Mouse (Mus musculus): ENCODE measurements around the gene Rps6kb1. TPM values are rescaled to one million over a fixed set of nuclear protein-coding genes. Genes with fewer than 3 reads are reported as not detected.

The Rps6kb1 gene
- 10 to 100 TPM; 19.1 to 19.2 TPM for total RNA-seq (2021)

DNA sequence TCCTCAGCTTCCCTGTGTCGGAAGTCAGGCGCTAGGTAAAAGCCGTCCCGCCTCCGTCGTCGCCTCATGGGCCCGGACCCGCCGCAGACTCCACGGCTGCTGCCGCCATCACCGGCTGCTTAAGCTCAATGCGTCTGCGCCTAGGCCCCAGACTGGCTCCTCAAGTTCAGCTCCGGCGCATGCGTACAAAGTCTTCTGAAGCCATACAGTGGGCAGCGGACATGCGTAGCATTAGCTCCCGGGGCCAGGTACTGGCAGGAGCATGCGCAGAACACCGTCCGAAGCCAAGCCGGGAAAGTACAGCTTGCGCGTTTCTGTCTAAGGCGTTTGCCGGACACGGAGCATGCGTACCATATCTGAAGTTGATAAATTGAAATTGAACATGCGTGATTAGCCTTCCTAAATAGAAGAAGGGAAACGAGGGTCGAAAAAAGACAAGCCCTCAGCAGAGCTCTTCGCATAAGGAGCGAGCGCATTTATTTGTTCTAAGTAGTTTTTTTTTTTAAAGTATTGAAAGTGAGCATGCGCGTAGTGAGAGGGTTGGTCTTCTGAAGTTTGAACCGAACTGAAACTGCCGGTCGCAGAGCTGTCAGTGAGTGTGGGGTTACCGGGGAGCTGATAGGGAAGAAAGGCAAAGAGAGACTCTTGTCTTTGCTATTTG is at the start of gene Rps6kb1, which contains the start of gene Tubd1:
Gene Rps6kb1 (minus strand): TSS at position 167 of the 661 bp plus-strand sequence.
Gene Tubd1 (plus strand): TSS at position 353 of the 661 bp plus-strand sequence.
- peak; percentile 99 for DNase-seq (ENCODE audit: low spot score)
- intact Hi-C loops (cut with DNase I), result no loop called here

DNA sequence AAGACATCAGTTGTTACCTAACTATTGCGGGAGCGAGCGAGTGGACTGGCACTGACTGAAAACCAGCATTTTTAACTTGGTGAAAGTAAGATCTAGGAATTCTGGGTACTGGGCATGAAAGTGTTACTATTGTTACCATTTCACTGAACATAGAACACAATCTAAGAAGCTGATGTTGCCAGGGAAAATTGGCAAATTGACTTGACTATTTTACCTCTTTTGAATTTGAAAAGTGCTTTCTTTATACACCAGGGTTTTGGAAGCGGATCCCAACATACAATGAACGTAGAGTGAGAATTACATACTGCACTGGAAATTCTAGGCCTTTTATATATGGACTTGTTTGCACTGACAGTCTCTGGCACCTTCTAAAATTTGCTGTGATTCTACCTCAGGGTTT is 48.8 kb upstream of the Rps6kb1 start:
- intact Hi-C loops (cut with DNase I), result no loop called here
- no peak for DNase-seq (ENCODE audit: low spot score)

DNA sequence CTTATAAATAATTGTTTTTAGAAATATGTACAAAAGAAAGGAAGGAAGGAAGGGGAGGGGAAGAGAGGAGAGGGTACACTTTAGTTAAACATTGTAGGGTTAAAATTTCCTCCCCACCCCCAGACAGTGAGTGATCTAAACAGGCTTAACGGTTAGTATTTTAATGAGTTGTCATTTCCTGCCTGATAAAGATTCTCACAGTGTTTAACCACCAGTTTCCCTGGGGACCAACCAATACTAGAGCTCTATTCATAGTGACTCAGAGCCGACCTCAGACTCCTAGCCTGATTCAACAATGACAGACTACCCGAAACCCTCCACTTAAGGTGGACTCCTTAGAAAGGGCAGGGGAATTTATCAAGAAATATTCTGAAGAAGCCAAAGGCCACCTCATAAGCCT is 48.4 kb upstream of the Rps6kb1 start:
- DNase-seq (ENCODE audit: low spot score), result no peak

DNA sequence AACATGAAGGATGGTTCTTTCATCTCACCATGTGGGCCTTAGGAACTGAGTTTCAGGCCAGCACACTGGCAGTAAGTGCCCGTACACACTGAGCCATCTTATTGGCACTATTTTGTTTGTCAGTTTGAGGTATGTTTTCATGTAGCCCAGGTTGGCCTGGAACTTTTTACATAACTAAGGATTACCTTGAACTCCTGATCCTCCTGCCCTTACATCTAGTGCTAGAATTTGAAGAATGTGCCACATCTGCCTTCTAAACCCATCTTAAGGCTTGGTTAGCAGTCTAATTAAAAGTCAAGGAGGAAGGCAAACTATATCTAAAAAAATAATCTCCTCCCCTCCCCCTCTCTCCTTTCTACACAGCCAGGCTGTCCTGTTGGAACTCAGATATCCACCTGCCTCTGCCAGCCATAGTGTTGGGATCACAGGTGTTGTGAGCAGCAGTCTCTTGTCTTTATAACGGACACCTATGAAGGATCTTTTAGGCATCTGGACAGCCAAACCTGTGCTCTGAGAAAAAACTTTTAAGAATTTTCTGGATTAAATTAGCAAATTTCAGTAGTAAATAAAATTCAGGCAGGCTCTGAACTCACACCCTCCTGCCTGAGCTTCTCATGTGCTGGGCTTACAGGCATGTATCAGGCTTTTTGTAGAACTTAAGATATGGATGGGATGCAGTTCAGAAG is 47.5 kb upstream of the Rps6kb1 start:
- DNase-seq (ENCODE audit: low spot score), result no peak

More for the DNA sequence above, 48.4 kb upstream of the Rps6kb1 start:
- intact Hi-C loops (cut with DNase I), result no loop called here

DNA sequence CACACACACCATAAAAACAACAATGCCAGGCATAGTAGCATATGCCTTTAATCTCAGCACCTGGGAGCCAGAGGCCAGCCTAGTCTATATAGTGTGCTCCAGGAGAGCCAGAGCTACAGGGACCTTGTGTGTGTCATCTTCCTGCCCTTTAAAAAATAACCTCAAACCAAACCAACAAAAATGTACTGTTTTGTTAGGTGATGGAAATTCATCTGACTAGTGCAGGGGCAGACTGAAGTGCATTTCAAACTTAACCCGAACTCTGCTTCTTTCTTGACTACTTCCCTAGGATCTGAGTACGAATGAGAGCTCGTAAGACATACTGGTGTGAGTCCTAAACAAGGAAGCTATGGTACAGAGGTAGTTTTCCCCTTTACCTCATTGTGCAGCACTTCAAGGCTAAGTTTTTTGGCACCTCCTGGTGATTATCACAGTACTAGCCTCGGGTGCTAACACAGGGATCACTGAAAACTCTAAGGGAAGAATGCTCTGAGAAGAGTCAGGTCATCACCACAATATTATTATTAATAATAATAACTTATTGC is 46.8 kb upstream of the Rps6kb1 start:
- no peak for DNase-seq (ENCODE audit: low spot score)
- intact Hi-C loops (cut with DNase I), result no loop called here

More for the DNA sequence above, 47.5 kb upstream of the Rps6kb1 start:
- intact Hi-C loops (cut with DNase I), result no loop called here

DNA sequence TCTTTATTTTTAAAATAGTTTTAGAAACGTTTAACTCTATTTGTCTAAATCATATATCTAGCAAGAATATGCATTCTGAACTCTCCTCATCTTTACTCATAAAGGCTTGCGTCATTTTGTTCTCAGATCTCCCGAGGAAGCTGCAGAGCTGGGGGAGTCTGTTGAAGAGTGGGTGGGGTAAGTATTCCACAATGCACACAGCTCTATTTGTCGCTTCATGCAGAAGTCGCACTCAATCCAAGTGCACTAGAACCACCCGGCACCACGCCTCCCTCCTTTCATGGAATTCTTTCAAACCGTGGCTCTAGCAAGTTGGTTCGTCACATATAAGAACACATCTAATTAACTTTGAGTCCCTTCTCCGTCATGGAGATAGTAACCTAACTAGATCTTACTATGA is 46.0 kb upstream of the Rps6kb1 start:
- no peak for DNase-seq (ENCODE audit: low spot score)
- intact Hi-C loops (cut with DNase I), result no loop called here

DNA sequence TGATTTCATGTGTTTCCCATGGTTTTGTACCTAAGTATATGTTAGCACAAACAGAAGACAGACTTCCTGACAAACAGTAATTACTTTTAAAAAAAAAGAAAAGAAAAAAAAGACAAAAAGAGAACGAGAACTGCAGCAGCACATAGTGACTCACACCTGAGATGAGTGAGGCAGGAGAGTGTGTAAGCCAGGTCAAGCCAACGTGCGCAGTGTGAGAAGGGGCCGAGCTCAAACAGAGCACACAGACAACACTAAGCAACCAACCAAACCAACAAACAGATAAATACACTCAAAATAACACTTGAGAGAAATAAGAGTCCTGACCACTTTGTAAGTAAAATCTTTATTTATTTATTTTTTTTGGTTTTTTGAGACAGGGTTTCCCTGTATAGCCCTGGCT is 45.5 kb upstream of the Rps6kb1 start:
- intact Hi-C loops (cut with DNase I), result no loop called here
- DNase-seq (ENCODE audit: low spot score), result no peak

DNA sequence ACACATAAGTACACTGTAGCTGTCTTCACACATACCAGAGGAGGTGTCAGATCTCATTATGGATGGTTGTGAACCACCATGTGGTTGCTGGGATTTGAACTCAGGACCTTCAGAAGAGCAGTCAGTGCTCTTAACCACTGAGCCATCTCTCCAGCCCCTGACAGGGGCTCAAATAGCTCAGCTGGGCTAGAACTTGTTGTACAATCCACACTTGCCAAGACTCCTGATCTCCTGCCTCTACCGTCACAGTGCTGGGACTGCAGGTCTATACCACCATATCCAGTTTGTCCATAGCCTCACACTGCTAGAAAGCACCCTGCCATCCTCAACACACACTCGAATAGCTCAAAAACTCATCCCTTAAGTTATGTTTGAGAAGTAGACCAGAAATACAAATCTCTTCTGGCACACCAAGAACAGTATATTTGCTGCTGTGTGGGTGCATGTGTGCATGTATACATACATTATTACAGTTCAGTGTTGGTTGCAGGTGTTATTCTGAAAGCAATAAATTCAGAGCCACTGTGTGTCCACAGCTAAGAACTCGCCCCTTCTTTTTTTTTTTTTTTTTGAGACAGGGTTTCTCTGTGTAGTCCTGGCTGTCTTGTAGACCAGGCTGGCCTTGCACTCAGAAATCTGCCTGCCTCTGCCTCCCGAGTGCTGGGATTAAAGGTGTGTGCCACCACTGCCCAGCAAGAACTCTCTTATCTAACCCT is 44.1 kb upstream of the Rps6kb1 start:
- DNase-seq (ENCODE audit: low spot score), result no peak
- intact Hi-C loops (cut with DNase I), result no loop called here

DNA sequence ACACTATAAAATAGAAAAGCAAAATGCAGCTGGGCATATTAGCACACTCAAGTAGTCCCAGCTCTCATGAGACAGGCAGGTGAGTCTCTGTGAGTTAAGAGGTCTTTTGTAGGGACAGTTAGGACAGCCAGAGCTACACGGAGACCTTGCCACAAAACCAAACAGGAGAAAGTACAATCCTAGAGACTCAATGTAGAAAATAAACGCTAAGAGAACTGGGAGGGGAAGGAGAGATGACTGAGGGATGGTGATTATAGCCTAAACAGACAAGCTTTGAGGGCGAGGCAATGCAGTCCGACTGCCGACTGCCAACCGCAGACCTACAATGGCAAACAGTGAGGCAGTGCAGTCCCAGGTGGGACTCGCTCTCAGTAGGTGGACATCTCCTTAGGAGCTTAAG is 43.2 kb upstream of the Rps6kb1 start:
- DNase-seq (ENCODE audit: low spot score), result no peak
- intact Hi-C loops (cut with DNase I), result no loop called here

DNA sequence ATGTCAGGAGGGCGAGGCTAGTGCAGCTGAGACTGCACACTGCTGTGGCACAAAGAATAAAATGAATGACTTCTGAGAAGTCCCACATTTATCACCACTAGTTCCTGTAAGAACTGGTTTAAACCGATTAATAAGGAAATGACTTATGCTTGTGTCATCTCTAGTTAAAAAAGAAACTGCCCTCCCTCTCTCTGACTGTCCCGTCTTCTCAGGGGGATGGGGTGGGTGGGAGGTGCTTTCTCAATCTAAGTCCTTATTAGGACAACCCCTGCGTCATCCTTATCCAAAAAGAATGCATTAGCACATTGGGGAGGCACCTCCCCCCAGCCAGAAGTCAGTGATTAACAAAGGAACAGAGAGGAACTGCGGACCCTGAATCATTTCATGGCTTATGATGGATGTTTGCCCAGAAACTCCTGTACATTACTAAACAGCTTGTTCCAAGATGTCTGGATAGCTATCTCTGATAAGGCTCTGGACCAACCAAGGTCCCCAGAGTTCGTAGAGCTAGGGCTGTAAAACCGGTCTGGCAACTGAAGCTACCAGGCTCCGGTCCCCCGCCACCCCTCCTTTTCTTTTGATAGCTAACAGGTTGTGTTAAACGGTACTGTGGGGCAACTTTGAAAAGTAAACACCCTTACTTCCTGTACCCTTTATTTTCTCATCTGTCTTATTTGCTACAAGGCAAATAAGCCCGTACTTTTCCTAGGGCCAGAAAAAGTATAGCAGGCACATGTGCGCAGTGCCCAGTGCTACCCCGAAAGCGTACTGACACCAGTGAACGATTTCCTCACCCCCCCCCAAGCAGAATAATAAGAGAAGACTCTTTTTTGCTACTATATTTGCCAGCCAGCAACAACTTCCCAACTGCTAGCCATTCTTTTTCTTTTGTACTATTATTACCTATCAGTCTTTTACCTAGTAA is 42.5 kb upstream of the Rps6kb1 start:
- intact Hi-C loops (cut with DNase I), result no loop called here
- peak; percentile 44 for DNase-seq (ENCODE audit: low spot score)

DNA sequence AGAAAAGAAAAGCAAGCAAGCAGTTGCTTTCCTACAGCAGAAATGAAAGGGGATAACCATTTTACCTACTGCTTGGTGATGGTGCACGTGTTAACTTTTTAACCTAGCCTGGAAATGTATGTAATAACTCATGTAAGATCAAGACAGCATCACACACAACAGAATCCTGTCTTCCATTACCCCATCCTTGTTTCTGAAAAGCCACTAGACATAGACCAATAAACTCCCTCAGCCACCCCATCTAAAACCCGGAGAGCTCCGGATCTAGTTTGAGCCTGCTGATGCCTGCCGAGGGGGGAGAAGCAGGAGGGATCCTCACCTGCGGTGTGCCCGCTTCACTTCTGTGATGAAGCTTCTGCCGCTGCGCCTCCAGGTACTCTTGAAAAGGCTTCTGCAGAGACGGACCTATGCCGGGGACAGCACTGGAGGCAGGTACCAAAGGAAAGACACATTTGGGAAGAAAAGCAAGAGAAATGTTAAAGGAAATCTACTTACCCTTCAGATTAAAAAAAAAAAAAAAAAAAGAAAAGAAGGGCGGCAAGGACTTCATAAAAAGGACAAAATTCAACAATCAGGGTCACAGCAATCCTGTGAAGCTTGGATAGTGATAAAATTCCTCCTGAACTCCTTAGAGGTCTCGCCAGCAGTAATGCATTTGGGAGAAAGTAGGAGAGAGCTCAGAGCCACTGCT is 41.7 kb upstream of the Rps6kb1 start:
- intact Hi-C loops (cut with DNase I), result no loop called here
- no peak for DNase-seq (ENCODE audit: low spot score)

DNA sequence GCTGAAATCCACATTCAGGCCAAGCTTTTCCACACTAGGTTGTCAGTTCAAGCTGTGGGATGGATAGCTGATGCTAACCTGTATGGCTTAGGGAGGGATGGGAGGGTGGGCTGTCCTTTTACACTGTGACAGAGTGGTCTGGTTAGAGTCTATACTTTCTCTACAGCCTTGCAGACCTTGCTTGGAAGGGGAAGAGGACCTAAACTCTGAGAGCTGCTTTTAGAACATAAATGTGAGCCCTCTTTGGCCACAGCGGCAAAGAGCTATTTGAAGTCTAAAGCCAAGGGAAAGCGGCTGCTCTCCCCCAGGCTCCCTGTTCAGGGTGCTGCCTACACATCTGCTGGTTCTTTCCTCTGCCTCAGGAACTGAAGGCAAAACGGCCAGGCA is 41.0 kb upstream of the Rps6kb1 start:
- intact Hi-C loops (cut with DNase I), result no loop called here

DNA sequence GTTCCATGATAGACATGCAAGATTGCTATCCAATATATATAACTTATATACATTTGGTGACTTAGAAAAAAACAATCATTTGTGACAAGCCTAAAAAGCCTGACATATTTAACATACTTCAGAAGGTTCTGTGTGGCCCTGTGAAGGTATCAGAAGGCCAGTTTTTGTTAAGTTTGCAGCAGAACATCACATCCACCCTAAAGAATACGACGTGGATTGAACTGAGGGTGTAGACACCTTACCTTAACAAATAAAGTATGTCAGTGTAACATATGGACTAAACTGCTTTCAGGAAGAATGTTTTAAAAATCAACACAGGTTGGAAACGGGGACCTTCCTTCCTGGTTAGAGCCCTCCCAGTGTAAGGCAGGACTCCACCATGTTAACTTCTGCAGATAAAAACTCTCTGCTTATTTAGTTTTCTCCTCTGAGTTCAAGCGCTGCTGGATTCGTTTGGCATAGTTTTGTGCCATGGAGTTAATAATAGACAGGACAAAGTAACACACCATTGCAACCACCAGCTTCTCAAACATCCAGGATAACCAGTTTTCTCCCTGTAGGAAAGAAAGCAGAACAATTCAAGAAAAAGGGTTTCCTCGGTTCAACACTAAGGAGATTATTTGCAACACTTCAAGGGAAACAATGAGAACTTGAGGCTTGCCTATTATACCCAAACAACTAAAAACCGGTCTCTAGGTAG is 40.4 kb upstream of the Rps6kb1 start:
- intact Hi-C loops (cut with DNase I), result no loop called here
- no peak for DNase-seq (ENCODE audit: low spot score)

More for the DNA sequence above, 41.0 kb upstream of the Rps6kb1 start:
- no peak for DNase-seq (ENCODE audit: low spot score)

DNA sequence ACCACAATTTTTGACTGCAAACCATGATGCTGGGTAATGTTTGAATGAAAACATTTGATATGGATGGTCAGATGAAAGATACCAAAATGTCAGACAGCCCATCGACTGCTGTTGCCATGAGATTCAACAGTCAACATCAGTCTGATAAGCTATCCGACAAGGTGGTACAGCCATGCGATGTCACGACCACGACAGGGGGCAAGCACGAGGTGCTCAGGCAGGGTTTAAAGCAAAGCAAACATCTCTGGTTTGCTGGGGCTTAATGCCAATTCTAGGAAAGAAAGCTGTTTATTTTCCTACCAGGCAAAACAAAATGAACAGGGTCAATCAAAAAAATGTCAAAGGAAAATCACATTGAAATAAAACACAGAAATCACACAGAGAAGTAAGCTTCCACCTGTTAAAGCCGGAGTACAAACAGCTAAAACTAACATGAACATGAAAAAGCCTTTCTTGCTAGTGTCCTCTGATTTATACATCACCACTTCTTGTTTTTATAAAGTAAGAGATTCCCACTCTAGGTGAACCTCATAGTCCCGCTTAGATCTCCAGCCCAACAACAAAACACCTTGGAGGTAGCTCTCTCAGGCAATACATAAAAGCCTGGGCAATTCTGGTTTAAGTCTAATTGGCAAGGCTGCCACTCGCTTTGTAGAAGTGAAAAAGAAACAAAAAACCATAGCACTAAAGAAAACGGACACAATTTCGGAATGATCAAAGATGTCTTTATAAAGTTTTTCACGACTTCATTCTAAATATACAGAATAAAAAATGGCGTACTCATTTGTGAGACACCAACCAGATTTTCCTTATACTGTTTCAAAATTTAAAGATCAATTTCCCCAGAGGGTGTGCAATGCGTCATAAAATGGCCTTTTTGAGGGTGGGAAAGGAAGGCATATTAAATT is 39.6 kb upstream of the Rps6kb1 start:
- intact Hi-C loops (cut with DNase I), result no loop called here
- no peak for DNase-seq (ENCODE audit: low spot score)

DNA sequence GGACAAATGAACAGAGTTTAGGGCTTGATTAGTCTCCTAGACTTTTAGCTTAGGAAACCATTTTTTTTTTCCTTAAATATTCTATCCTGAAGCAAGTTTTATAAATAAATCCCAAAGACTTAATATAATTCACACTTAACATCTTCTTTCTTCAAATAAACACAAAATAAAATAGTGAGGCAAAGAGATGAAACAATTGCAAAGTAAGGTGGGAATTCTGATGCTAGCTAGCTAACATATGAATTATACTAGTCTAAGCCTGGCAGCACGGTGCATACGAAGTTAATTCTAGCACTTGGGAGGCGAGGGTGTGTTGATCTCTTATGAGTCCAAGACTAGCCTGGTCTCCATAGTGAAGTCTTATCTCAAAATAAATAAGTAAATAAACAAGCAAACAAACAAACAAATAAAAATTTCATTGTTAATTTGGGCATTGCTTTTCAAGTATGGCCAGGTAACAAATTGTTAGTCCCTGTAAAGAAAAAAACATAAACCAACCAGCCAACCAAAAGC is 38.8 kb upstream of the Rps6kb1 start:
- no peak for DNase-seq (ENCODE audit: low spot score)
- intact Hi-C loops (cut with DNase I), result no loop called here

DNA sequence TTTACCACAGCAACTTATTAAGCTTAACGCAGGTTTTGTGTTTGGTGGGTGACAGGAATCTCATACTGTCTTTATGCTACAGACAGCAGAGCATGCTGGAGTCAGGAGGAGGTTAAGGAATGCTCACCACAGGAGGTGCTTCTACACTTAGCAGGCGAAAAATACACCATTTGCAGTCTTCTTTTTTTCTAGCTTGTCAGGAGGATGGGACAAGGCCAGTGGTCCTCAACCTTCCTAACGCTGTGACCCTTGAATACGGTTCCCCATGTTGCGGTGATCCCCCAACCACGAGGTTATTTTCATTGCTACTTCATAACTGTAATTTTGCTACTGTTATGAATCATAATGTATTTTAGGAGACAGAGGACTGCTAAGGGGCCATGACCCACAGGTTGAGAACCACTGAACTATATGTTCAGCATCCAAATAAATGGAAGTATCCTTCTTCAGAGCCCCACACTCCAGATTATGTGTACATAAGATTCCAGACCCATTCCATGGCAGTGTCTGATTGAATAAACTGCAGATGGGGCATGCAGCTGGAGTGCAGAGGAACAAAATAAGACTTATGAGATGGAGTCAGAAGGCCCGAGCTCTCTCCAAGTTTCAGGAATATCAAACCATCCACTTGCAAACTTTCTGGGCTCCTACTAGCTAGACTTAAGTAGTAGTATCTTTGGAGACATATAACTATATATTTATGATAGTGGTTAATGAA is 38.1 kb upstream of the Rps6kb1 start:
- intact Hi-C loops (cut with DNase I), result no loop called here
- DNase-seq (ENCODE audit: low spot score), result no peak
